10 mouse cellular contexts compared by ENCODE assay signal in genomic region chr1:149862801-149863200, GRCm38 (mm10).
A peak's percentile ranks its signal among the peaks of the same experiment; 100 is the strongest.
DNase-seq lines count a peak whose midpoint lies in the region; ATAC-seq lines count a peak whose summit lies in the region.
"Had no signal": no experiment of that assay in that cellular context is flagged by ENCODE, and none has a peak within 500 bp of the region (broad histone marks: within the 10 kb centered on the region; RNA-seq: fewer than 3 reads in every experiment).

No protein-coding gene starts in this region.

- 0 out of 2 replicates have a peak, but pooled peaks cover 7% of the 10 kb centered on the region for H3K4me1 ChIP-seq in heart, embryonic 12.5 days (replicated peaks)
- H3K4me1 ChIP-seq in forebrain, embryonic 10.5 days: peaks cover 4% of the 10 kb centered on the region; the same call in 1 of the 2 replicates
- H3K4me1 ChIP-seq: heart, embryonic 15.5 days; limb, embryonic 12.5 days had no signal

- no peaks in the 10 kb centered on the region for H3K36me3 ChIP-seq in heart, embryonic 12.5 days
- no peaks in the 10 kb centered on the region for H3K36me3 ChIP-seq in forebrain, embryonic 10.5 days (replicated peaks)
- H3K36me3 ChIP-seq: heart, embryonic 15.5 days; limb, embryonic 12.5 days had no signal

- no peaks in the 10 kb centered on the region for H3K9me3 ChIP-seq in heart, embryonic 12.5 days (replicated peaks)
- no peaks in the 10 kb centered on the region for H3K9me3 ChIP-seq in forebrain, embryonic 10.5 days
- H3K9me3 ChIP-seq: heart, embryonic 15.5 days; limb, embryonic 12.5 days had no signal

- DNase-seq in frontal cortex, postnatal 36 days (ENCODE audit: low spot score in 2 of 2): peak; percentile 31 to 54
- DNase-seq in frontal cortex, postnatal 10 days (ENCODE audit: low spot score in 2 of 2): no peak
- DNase-seq in NIH3T3 (ENCODE audit: low read depth): peak; percentile 61
- DNase-seq in left cerebral cortex, postnatal 4 days: peak; percentile 3
- DNase-seq in forebrain, embryonic 10.5 days (ENCODE audit: extremely low spot score, low spot score): no peak
- DNase-seq in frontal cortex, postnatal 25 days (ENCODE audit: low spot score in 2 of 2): no peak

- no peak overlapping the region for H3K4me3 ChIP-seq in heart, embryonic 12.5 days
- no peak overlapping the region for H3K4me3 ChIP-seq in forebrain, embryonic 10.5 days
- H3K4me3 ChIP-seq: heart, embryonic 15.5 days; limb, embryonic 12.5 days had no signal

- intact Hi-C loops in left cerebral cortex, postnatal 4 days (cut with DNase I): no loop called here

- no peak overlapping the region for H3K9ac ChIP-seq in heart, embryonic 12.5 days
- H3K9ac ChIP-seq: heart, embryonic 15.5 days; limb, embryonic 12.5 days had no signal

- WGBS in heart, embryonic 12.5 days: 38% methylated on average over 6 of the region's 6 CpGs
- 68% methylated on average over 6 of the region's 6 CpGs for WGBS in forebrain, embryonic 10.5 days

- no peak overlapping the region for H3K4me2 ChIP-seq in heart, embryonic 12.5 days
- H3K4me2 ChIP-seq: heart, embryonic 15.5 days; limb, embryonic 12.5 days had no signal

- ATAC-seq in heart, embryonic 12.5 days (ENCODE audit: insufficient number of reproducible peaks, low FRiP score): peak; percentile 55; the same call in 1 of the 2 replicates
- no peak for ATAC-seq in monocyte, adult 5-6 weeks (replicated peaks; ENCODE audit: insufficient number of reproducible peaks, low FRiP score, low TSS enrichment, poor library complexity, severe bottlenecking)

- no peaks in the 10 kb centered on the region for H3K27me3 ChIP-seq in heart, embryonic 12.5 days (replicated peaks)
- H3K27me3 ChIP-seq in forebrain, embryonic 10.5 days (ENCODE audit: poor library complexity, severe bottlenecking): no peaks in the 10 kb centered on the region
- H3K27me3 ChIP-seq: heart, embryonic 15.5 days; limb, embryonic 12.5 days had no signal

- 0 out of 2 replicates have a peak overlapping the region, but pooled peaks have one; percentile 16 for H3K27ac ChIP-seq in heart, embryonic 12.5 days (ENCODE audit: poor library complexity, severe bottlenecking)
- no peak overlapping the region for H3K27ac ChIP-seq in forebrain, embryonic 10.5 days
- H3K27ac ChIP-seq: heart, embryonic 15.5 days; limb, embryonic 12.5 days had no signal

Comparison
In these comparisons a context has a peak if more than half of its experiments do, and no peak if none do; other contexts are left out.
1. DNase-seq: peak in frontal cortex, postnatal 36 days (2 of 2), NIH3T3 (single experiment) and left cerebral cortex, postnatal 4 days (single experiment); none in frontal cortex, postnatal 10 days (0 of 2), forebrain, embryonic 10.5 days (single experiment) and frontal cortex, postnatal 25 days (0 of 2).